In genomic region chr17:90451384-90451783, GRCm38 (mm10) we compare ENCODE assay signal across 16 mouse cellular contexts.
DNase-seq lines count a peak whose midpoint lies in the region; ATAC-seq and TF ChIP-seq lines count a peak whose summit lies in the region.
"Had no signal": no experiment of that assay in that cellular context is flagged by ENCODE, and none has a peak within 500 bp of the region (broad histone marks: within the 10 kb centered on the region; RNA-seq: fewer than 3 reads in every experiment).

No protein-coding gene starts in this region.

- peak overlapping the region; percentile 91 for H3K4me2 ChIP-seq in forebrain, embryonic 13.5 days
- H3K4me2 ChIP-seq in forebrain, embryonic 12.5 days, result no peak overlapping the region
- no peak overlapping the region for H3K4me2 ChIP-seq in embryonic facial prominence, embryonic 14.5 days (ENCODE audit: low read depth, low read length)
- peak overlapping the region; percentile 71 for H3K4me2 ChIP-seq in midbrain, postnatal 0 days (ENCODE audit: low read depth, low read length, poor library complexity, severe bottlenecking)
- H3K4me2 ChIP-seq: embryonic facial prominence, embryonic 15.5 days had no signal

- no peak overlapping the region for H3K27ac ChIP-seq in forebrain, embryonic 13.5 days
- H3K27ac ChIP-seq in forebrain, embryonic 12.5 days, result no peak overlapping the region
- H3K27ac ChIP-seq in embryonic facial prominence, embryonic 14.5 days (replicated peaks; ENCODE audit: low read depth, low read length), result no peak overlapping the region
- H3K27ac ChIP-seq in midbrain, postnatal 0 days (ENCODE audit: low read depth, low read length), result peak overlapping the region; percentile 39; the same call in 1 of the 2 replicates
- H3K27ac ChIP-seq: embryonic facial prominence, embryonic 15.5 days; kidney, postnatal 0 days had no signal

- no peak overlapping the region for H3K9ac ChIP-seq in forebrain, embryonic 13.5 days
- no peak overlapping the region for H3K9ac ChIP-seq in forebrain, embryonic 12.5 days
- H3K9ac ChIP-seq in embryonic facial prominence, embryonic 14.5 days (ENCODE audit: low read depth, low read length), result no peak overlapping the region
- H3K9ac ChIP-seq in midbrain, postnatal 0 days (replicated peaks; ENCODE audit: low read length, poor library complexity, severe bottlenecking), result peak overlapping the region; percentile 34; the same call in 1 of the 2 replicates
- H3K9ac ChIP-seq: embryonic facial prominence, embryonic 15.5 days had no signal

- no peaks in the 10 kb centered on the region for H3K36me3 ChIP-seq in forebrain, embryonic 13.5 days (ENCODE audit: poor library complexity, severe bottlenecking)
- H3K36me3 ChIP-seq in forebrain, embryonic 12.5 days (replicated peaks), result no peaks in the 10 kb centered on the region
- no peaks in the 10 kb centered on the region for H3K36me3 ChIP-seq in embryonic facial prominence, embryonic 14.5 days (ENCODE audit: control insufficient read depth, insufficient read depth, low read length)
- no peaks in the 10 kb centered on the region for H3K36me3 ChIP-seq in midbrain, postnatal 0 days (ENCODE audit: insufficient read depth, low read length)
- H3K36me3 ChIP-seq: embryonic facial prominence, embryonic 15.5 days had no signal

- H3K4me3 ChIP-seq in forebrain, embryonic 13.5 days, result peak overlapping the region; percentile 68
- H3K4me3 ChIP-seq in forebrain, embryonic 12.5 days (replicated peaks), result no peak overlapping the region
- no peak overlapping the region for H3K4me3 ChIP-seq in embryonic facial prominence, embryonic 14.5 days (ENCODE audit: low read depth, low read length)
- peak overlapping the region; percentile 74 for H3K4me3 ChIP-seq in midbrain, postnatal 0 days (ENCODE audit: low read depth, low read length)
- H3K4me3 ChIP-seq: embryonic facial prominence, embryonic 15.5 days had no signal

- DNase-seq in left cerebral cortex, postnatal 14 days (ENCODE audit: low spot score in 2 of 2), result peak; percentile 37 to 52
- DNase-seq in left cerebral cortex, adult 11 months (ENCODE audit: low spot score), result no peak
- peak; percentile 17 for DNase-seq in embryonic facial prominence, embryonic 14.5 days (ENCODE audit: low spot score)
- peak; percentile 51 for DNase-seq in midbrain, postnatal 0 days (ENCODE audit: low spot score)
- DNase-seq in thymus, postnatal 14 days, result no peak
- no peak for DNase-seq in heart, postnatal 4 days
- DNase-seq: gastrocnemius, postnatal 25 days; heart, postnatal 14 days; liver; lung, adult 2 months; lung, postnatal 4 days had no signal

- H3K4me1 ChIP-seq in forebrain, embryonic 13.5 days, result peaks cover 17% of the 10 kb centered on the region
- H3K4me1 ChIP-seq in forebrain, embryonic 12.5 days, result peaks cover 12% of the 10 kb centered on the region
- H3K4me1 ChIP-seq in embryonic facial prominence, embryonic 14.5 days (ENCODE audit: control insufficient read depth, insufficient read depth, low read length), result 0 out of 2 replicates have a peak, but pooled peaks cover 5% of the 10 kb centered on the region
- peaks cover 6% of the 10 kb centered on the region; the same call in 1 of the 2 replicates for H3K4me1 ChIP-seq in midbrain, postnatal 0 days (ENCODE audit: insufficient read depth, low read length)

- intact Hi-C loops in left cerebral cortex, postnatal 14 days (cut with DNase I), result loop anchor here (5.0 to 10.0 kb wide), 2 partner anchors 131 to 367 kb away; no protein-coding TSS in a partner anchor

- no peak for TF ChIP-seq CTCF in midbrain, postnatal 0 days (IDR thresholded peaks at IDR 0.05)

- H3K9me3 ChIP-seq in forebrain, embryonic 13.5 days (replicated peaks), result no peaks in the 10 kb centered on the region
- H3K9me3 ChIP-seq in forebrain, embryonic 12.5 days, result no peaks in the 10 kb centered on the region
- no peaks in the 10 kb centered on the region for H3K9me3 ChIP-seq in embryonic facial prominence, embryonic 14.5 days (ENCODE audit: control insufficient read depth, low read length)
- H3K9me3 ChIP-seq in midbrain, postnatal 0 days (ENCODE audit: low read length), result no peaks in the 10 kb centered on the region
- H3K9me3 ChIP-seq: embryonic facial prominence, embryonic 15.5 days had no signal

- 65% methylated on average over 2 of the region's 2 CpGs for WGBS in forebrain, embryonic 13.5 days
- WGBS in forebrain, embryonic 12.5 days, result 74% methylated on average over 2 of the region's 2 CpGs
- WGBS in embryonic facial prominence, embryonic 14.5 days, result 48% methylated on average over 2 of the region's 2 CpGs
- 53% methylated on average over 2 of the region's 2 CpGs for WGBS in midbrain, postnatal 0 days

- H3K27me3 ChIP-seq in forebrain, embryonic 13.5 days, result 0 out of 2 replicates have a peak, but pooled peaks cover 2% of the 10 kb centered on the region
- peaks cover 22% of the 10 kb centered on the region for H3K27me3 ChIP-seq in forebrain, embryonic 12.5 days
- peaks cover 28% of the 10 kb centered on the region for H3K27me3 ChIP-seq in embryonic facial prominence, embryonic 14.5 days (replicated peaks; ENCODE audit: control insufficient read depth, insufficient read depth, low read length)
- H3K27me3 ChIP-seq in midbrain, postnatal 0 days (ENCODE audit: insufficient read depth, low read length), result no peaks in the 10 kb centered on the region

- ATAC-seq in forebrain, embryonic 13.5 days, result no peak
- no peak for ATAC-seq in forebrain, embryonic 12.5 days (ENCODE audit: low FRiP score)
- ATAC-seq in embryonic facial prominence, embryonic 14.5 days (ENCODE audit: low read depth), result no peak
- ATAC-seq in midbrain, postnatal 0 days (ENCODE audit: low FRiP score), result no peak
- ATAC-seq: intestine, postnatal 0 days had no signal

Comparison
In these comparisons a context has a peak if more than half of its experiments do, and no peak if none do; other contexts are left out.
1. H3K4me2 ChIP-seq: peak in forebrain, embryonic 13.5 days (single experiment) and midbrain, postnatal 0 days (single experiment); none in forebrain, embryonic 12.5 days (single experiment) and embryonic facial prominence, embryonic 14.5 days (single experiment).
2. H3K4me3 ChIP-seq: peak in forebrain, embryonic 13.5 days (single experiment) and midbrain, postnatal 0 days (single experiment); none in forebrain, embryonic 12.5 days (single experiment) and embryonic facial prominence, embryonic 14.5 days (single experiment).
3. DNase-seq: peak in left cerebral cortex, postnatal 14 days (2 of 2), embryonic facial prominence, embryonic 14.5 days (single experiment) and midbrain, postnatal 0 days (single experiment); none in left cerebral cortex, adult 11 months (single experiment), thymus, postnatal 14 days (single experiment) and heart, postnatal 4 days (single experiment).